Comparison of ENCODE assay signal across 12 mouse cellular contexts in the genomic region with DNA sequence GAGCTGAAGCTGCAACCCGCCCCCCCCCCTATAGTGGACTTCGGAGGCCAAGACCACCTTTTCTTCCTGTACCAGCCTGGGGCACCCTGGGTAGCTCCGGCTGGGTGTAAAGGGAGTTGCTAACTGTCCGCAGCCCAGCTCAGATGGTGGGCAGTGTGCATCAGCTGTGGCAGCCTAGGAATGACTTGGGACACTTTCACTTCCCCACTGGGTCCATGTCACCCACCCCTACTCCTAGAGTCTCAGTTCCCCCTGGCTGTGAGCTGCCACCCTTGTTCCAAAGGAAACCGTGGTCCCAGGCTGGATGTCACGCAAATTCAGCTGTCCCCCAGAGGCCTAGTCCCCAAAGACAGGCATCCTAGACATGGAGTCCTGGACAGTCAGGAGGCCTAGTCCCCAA. TPM values are rescaled to one million over a fixed set of nuclear protein-coding genes. Genes with fewer than 3 reads are reported as not detected.
DNase-seq lines count a peak whose midpoint lies in the region; ATAC-seq and TF ChIP-seq lines count a peak whose summit lies in the region.
"Had no signal": no experiment of that assay in that cellular context is flagged by ENCODE, and none has a peak within 500 bp of the region (broad histone marks: within the 10 kb centered on the region; RNA-seq: fewer than 3 reads in every experiment).

No protein-coding gene starts in this region.

- no peak for DNase-seq in kidney, postnatal 14 days
- DNase-seq in left cerebral cortex, postnatal 36 days (ENCODE audit: low spot score in 2 of 2): no peak
- no peak for DNase-seq in midbrain, embryonic 14.5 days
- no peak for DNase-seq in left cerebral cortex, adult 2 months (ENCODE audit: extremely low spot score in 1 of 2, low spot score in 2 of 2)

- H3K9ac ChIP-seq in kidney, embryonic 16.5 days (replicated peaks; ENCODE audit: low read length): no peak overlapping the region
- no peak overlapping the region for H3K9ac ChIP-seq in embryonic facial prominence, embryonic 13.5 days
- H3K9ac ChIP-seq in liver, embryonic 12.5 days: no peak overlapping the region
- no peak overlapping the region for H3K9ac ChIP-seq in midbrain, embryonic 14.5 days (replicated peaks; ENCODE audit: low read length)

- WGBS in kidney, embryonic 16.5 days: 84% methylated on average over 6 of the region's 6 CpGs
- 64% methylated on average over 6 of the region's 6 CpGs for WGBS in bone marrow, adult 2 months
- 81% methylated on average over 6 of the region's 6 CpGs for WGBS in embryonic facial prominence, embryonic 13.5 days
- WGBS in liver, embryonic 12.5 days (ENCODE audit: insufficient replicate concordance): 61% methylated on average over 6 of the region's 6 CpGs
- WGBS in midbrain, embryonic 14.5 days: 89% methylated on average over 6 of the region's 6 CpGs

- no peaks in the 10 kb centered on the region for H3K36me3 ChIP-seq in kidney, embryonic 16.5 days (ENCODE audit: insufficient read depth, low read length)
- no peaks in the 10 kb centered on the region for H3K36me3 ChIP-seq in embryonic facial prominence, embryonic 13.5 days
- H3K36me3 ChIP-seq in liver, embryonic 12.5 days: no peaks in the 10 kb centered on the region
- H3K36me3 ChIP-seq in midbrain, embryonic 14.5 days (ENCODE audit: control insufficient read depth, insufficient read depth, low read length): no peaks in the 10 kb centered on the region

- TF ChIP-seq POLR2A in bone marrow, adult 2 months (IDR thresholded peaks at IDR 0.05; ENCODE audit: borderline replicate concordance, control insufficient read depth, low read depth, low read length): 0 out of 2 replicates have a peak, but pooled peaks have one; percentile 20

- no peak overlapping the region for H3K4me2 ChIP-seq in kidney, embryonic 16.5 days (replicated peaks; ENCODE audit: low read depth, low read length)
- no peak overlapping the region for H3K4me2 ChIP-seq in embryonic facial prominence, embryonic 13.5 days
- peak overlapping the region; percentile 59 for H3K4me2 ChIP-seq in liver, embryonic 12.5 days
- H3K4me2 ChIP-seq in midbrain, embryonic 14.5 days (ENCODE audit: low read length): no peak overlapping the region

- intact Hi-C loops in left cerebral cortex, postnatal 36 days (cut with DNase I): loop anchor here (5.0 kb wide), 1 partner anchor 102 kb away; no protein-coding TSS in a partner anchor
- intact Hi-C loops in left cerebral cortex, adult 2 months (cut with DNase I): loop anchor here (5.0 kb wide), 1 partner anchor 203 kb away; a partner anchor contains a TSS

- H3K4me1 ChIP-seq in kidney, embryonic 16.5 days (ENCODE audit: insufficient read depth, low read length): peaks cover 27% of the 10 kb centered on the region
- H3K4me1 ChIP-seq in bone marrow, adult 2 months (ENCODE audit: control insufficient read depth, insufficient read depth, low read length): peaks cover 5% of the 10 kb centered on the region
- peaks cover 23% of the 10 kb centered on the region; the same call in 1 of the 2 replicates for H3K4me1 ChIP-seq in embryonic facial prominence, embryonic 13.5 days
- H3K4me1 ChIP-seq in liver, embryonic 12.5 days: peaks cover 60% of the 10 kb centered on the region
- no peaks in the 10 kb centered on the region for H3K4me1 ChIP-seq in midbrain, embryonic 14.5 days (ENCODE audit: control insufficient read depth, insufficient read depth, low read length)

- no peak overlapping the region for H3K4me3 ChIP-seq in kidney, embryonic 16.5 days (ENCODE audit: low read length)
- no peak overlapping the region for H3K4me3 ChIP-seq in bone marrow, adult 2 months (replicated peaks; ENCODE audit: control insufficient read depth, low read depth, low read length)
- no peak overlapping the region for H3K4me3 ChIP-seq in embryonic facial prominence, embryonic 13.5 days
- H3K4me3 ChIP-seq in liver, embryonic 12.5 days: no peak overlapping the region
- no peak overlapping the region for H3K4me3 ChIP-seq in midbrain, embryonic 14.5 days (replicated peaks; ENCODE audit: low read depth, low read length)
- H3K4me3 ChIP-seq in left cerebral cortex, adult 2 months: no peak overlapping the region

- no peak for ATAC-seq in kidney, embryonic 16.5 days (ENCODE audit: low FRiP score, low TSS enrichment)
- ATAC-seq in embryonic facial prominence, embryonic 13.5 days (ENCODE audit: insufficient number of reproducible peaks, insufficient read depth, low FRiP score, low TSS enrichment, low read depth): no peak
- ATAC-seq in liver, embryonic 12.5 days: no peak
- ATAC-seq in midbrain, embryonic 14.5 days (ENCODE audit: low FRiP score, low TSS enrichment): no peak

- no peaks in the 10 kb centered on the region for H3K27me3 ChIP-seq in kidney, embryonic 16.5 days (ENCODE audit: insufficient read depth, low read length)
- peaks cover 12% of the 10 kb centered on the region for H3K27me3 ChIP-seq in embryonic facial prominence, embryonic 13.5 days
- H3K27me3 ChIP-seq in liver, embryonic 12.5 days (replicated peaks): no peaks in the 10 kb centered on the region
- no peaks in the 10 kb centered on the region for H3K27me3 ChIP-seq in midbrain, embryonic 14.5 days (ENCODE audit: control insufficient read depth, insufficient read depth, low read length)

- H3K27ac ChIP-seq in kidney, embryonic 16.5 days (ENCODE audit: low read length): peak overlapping the region; percentile 89
- H3K27ac ChIP-seq in bone marrow, adult 2 months (ENCODE audit: control insufficient read depth, insufficient read depth, low read depth, low read length, poor library complexity): peak overlapping the region; percentile 69
- H3K27ac ChIP-seq in embryonic facial prominence, embryonic 13.5 days: 0 out of 2 replicates have a peak overlapping the region, but pooled peaks have one; percentile 11
- H3K27ac ChIP-seq in liver, embryonic 12.5 days: peak overlapping the region; percentile 70
- no peak overlapping the region for H3K27ac ChIP-seq in midbrain, embryonic 14.5 days (replicated peaks; ENCODE audit: low read depth, low read length)
- H3K27ac ChIP-seq in left cerebral cortex, adult 2 months: no peak overlapping the region

- no peak for TF ChIP-seq CTCF in bone marrow, adult 2 months (IDR thresholded peaks at IDR 0.05; ENCODE audit: control insufficient read depth, insufficient read depth, low read length)
- TF ChIP-seq CTCF in left cerebral cortex, adult 2 months (IDR thresholded peaks at IDR 0.05): no peak

- no peaks in the 10 kb centered on the region for H3K9me3 ChIP-seq in kidney, embryonic 16.5 days (ENCODE audit: low read length)
- no peaks in the 10 kb centered on the region for H3K9me3 ChIP-seq in embryonic facial prominence, embryonic 13.5 days
- no peaks in the 10 kb centered on the region for H3K9me3 ChIP-seq in liver, embryonic 12.5 days (replicated peaks)
- no peaks in the 10 kb centered on the region for H3K9me3 ChIP-seq in midbrain, embryonic 14.5 days (ENCODE audit: control insufficient read depth, low read length)

RNA-seq across cellular contexts. Expression of a gene that starts 9.9 kb away (rescaled TPM):
- polyA plus RNA-seq in kidney, embryonic 16.5 days (2015; fragmentation: Nextera tagmentation; extraction: Ambion mirVana): 55.5 and 62.4 TPM in 2 replicates
- 13.7 and 23.8 TPM in 2 replicates for polyA plus RNA-seq in bone marrow, adult 2 months (2011; ENCODE audit: insufficient read depth, insufficient read length, low replicate concordance, missing spikeins)
- 25.2 and 40.3 TPM in 2 replicates for polyA plus RNA-seq in embryonic facial prominence, embryonic 13.5 days (2015; fragmentation: Nextera tagmentation; extraction: Ambion mirVana)
- polyA plus RNA-seq in liver, embryonic 12.5 days (2016; fragmentation: Nextera tagmentation; extraction: Ambion mirVana): 16.2 TPM in 2 replicates
- total RNA-seq in left cerebral cortex, postnatal 36 days (2021): 100 to 1,000 TPM; 115 to 121 TPM
- polyA plus RNA-seq in midbrain, embryonic 14.5 days (2014; fragmentation: Nextera tagmentation; extraction: Ambion mirVana): 3.9 and 9.0 TPM in 2 replicates
- total RNA-seq in left cerebral cortex, adult 2 months (2021): 100 to 1,000 TPM; 127 to 131 TPM

RNA-seq across cellular contexts. Expression of a gene that starts 60.0 kb away (rescaled TPM):
- polyA plus RNA-seq in kidney, embryonic 16.5 days (2015; fragmentation: Nextera tagmentation; extraction: Ambion mirVana): not detected in 2 replicates
- polyA plus RNA-seq in bone marrow, adult 2 months (2011; ENCODE audit: insufficient read depth, insufficient read length, low replicate concordance, missing spikeins): not detected in 2 replicates
- polyA plus RNA-seq in embryonic facial prominence, embryonic 13.5 days (2015; fragmentation: Nextera tagmentation; extraction: Ambion mirVana): not detected in 2 replicates
- polyA plus RNA-seq in liver, embryonic 12.5 days (2016; fragmentation: Nextera tagmentation; extraction: Ambion mirVana): not detected in 2 replicates
- not detected for total RNA-seq in left cerebral cortex, postnatal 36 days (2021)
- not detected in 2 replicates for polyA plus RNA-seq in midbrain, embryonic 14.5 days (2014; fragmentation: Nextera tagmentation; extraction: Ambion mirVana)
- total RNA-seq in left cerebral cortex, adult 2 months (2021): not detected
- total RNA-seq: gastrocnemius, postnatal 14 days had no signal
- polyA plus RNA-seq: limb, embryonic 14.5 days; neural tube, embryonic 11.5 days; urinary bladder, adult 2 months had no signal

Comparison
In these comparisons a context has a peak if more than half of its experiments do, and no peak if none do; other contexts are left out.
1. H3K27ac ChIP-seq: peak in kidney, embryonic 16.5 days (single experiment), bone marrow, adult 2 months (single experiment), embryonic facial prominence, embryonic 13.5 days (single experiment) and liver, embryonic 12.5 days (single experiment); none in midbrain, embryonic 14.5 days (single experiment) and left cerebral cortex, adult 2 months (single experiment).